Mouse (Mus musculus) myocyte (in vitro differentiated cells): ENCODE data around the gene Htr2a. TPM values are rescaled to one million over a fixed set of nuclear protein-coding genes. Genes with fewer than 3 reads are reported as not detected.

ENCODE experiments used
- H3K27me3 ChIP-seq: one replicate; pipeline ENCODE4 v1.6.1; 2011; ENCODE audit not compliant: control insufficient read depth, insufficient read depth, insufficient read length
- H3K36me3 ChIP-seq: one replicate; pipeline ENCODE4 v1.6.1; 2011; ENCODE audit not compliant: control insufficient read depth, insufficient read depth
- H3K4me2 ChIP-seq: one replicate; pipeline ENCODE4 v1.6.1; 2011; ENCODE audit warnings: low read depth, control low read depth
- H3K4me3 ChIP-seq: one replicate; pipeline ENCODE4 v1.5.1; 2011; ENCODE audit warnings: mild to moderate bottlenecking, control low read depth, moderate library complexity
- H3K79me2 ChIP-seq: one replicate; pipeline ENCODE4 v1.6.1; 2011; ENCODE audit not compliant: control insufficient read depth, insufficient read depth
- H3ac ChIP-seq: one replicate; pipeline ENCODE4 v1.6.1; 2011; ENCODE audit not compliant: control insufficient read depth, insufficient read length
- CEBPB ChIP-seq: IDR thresholded peaks from 2 replicates; pipeline ENCODE4 v1.6.1; 2011; ENCODE audit warnings: mild to moderate bottlenecking, moderate library complexity; ENCODE audit not compliant: poor library complexity, insufficient read depth, severe bottlenecking
- E2F4 ChIP-seq: IDR thresholded peaks from one replicate; pipeline ENCODE4 v1.6.1; 2011; ENCODE audit warnings: mild to moderate bottlenecking, control low read depth, moderate library complexity; ENCODE audit not compliant: insufficient read depth
- MAX ChIP-seq: IDR thresholded peaks from one replicate; pipeline ENCODE4 v1.6.1; 2011; ENCODE audit warnings: low read depth, mild to moderate bottlenecking, control low read depth
- MYOD1 ChIP-seq, 3 experiments: IDR thresholded peaks; one replicate each; pipeline ENCODE4 v1.6.1; 2011; ENCODE audit warnings: control low read depth in 2 of 3, low read depth in 2 of 3, mild to moderate bottlenecking in 2 of 3, moderate library complexity in 1 of 3; ENCODE audit not compliant: insufficient read length in 2 of 3, control insufficient read depth in 1 of 3
- MYOG ChIP-seq, 3 experiments: IDR thresholded peaks; one replicate each; pipeline ENCODE4 v1.6.1; 2011; ENCODE audit warnings: control low read depth in 2 of 3, low read depth in 2 of 3, mild to moderate bottlenecking in 2 of 3; ENCODE audit not compliant: insufficient read length in 2 of 3, control insufficient read depth in 1 of 3, insufficient read depth in 1 of 3
- POLR2A ChIP-seq: IDR thresholded peaks from one replicate; pipeline ENCODE4 v1.6.1; 2011; ENCODE audit warnings: low read depth, mild to moderate bottlenecking, control low read depth, moderate library complexity; ENCODE audit not compliant: insufficient read length
- POLR2AphosphoS2 ChIP-seq: IDR thresholded peaks from one replicate; pipeline ENCODE4 v1.6.1; 2011; ENCODE audit warnings: low read depth, control low read depth; ENCODE audit not compliant: insufficient read length
- REST ChIP-seq: IDR thresholded peaks from one replicate; pipeline ENCODE4 v1.6.1; 2011; ENCODE audit warnings: mild to moderate bottlenecking, control low read depth, moderate library complexity; ENCODE audit not compliant: insufficient read depth, insufficient read length
- SRF ChIP-seq: IDR thresholded peaks from one replicate; pipeline ENCODE4 v1.6.1; 2011; ENCODE audit warnings: low read depth; ENCODE audit not compliant: control insufficient read depth, insufficient read length
- TCF12 ChIP-seq: IDR thresholded peaks from one replicate; pipeline ENCODE4 v1.6.1; 2011; ENCODE audit warnings: mild to moderate bottlenecking, control low read depth; ENCODE audit not compliant: poor library complexity, insufficient read depth, severe bottlenecking
- TCF3 ChIP-seq: IDR thresholded peaks from one replicate; pipeline ENCODE4 v1.6.1; 2011; ENCODE audit warnings: low read depth, control low read depth; ENCODE audit not compliant: insufficient read length
- USF1 ChIP-seq: IDR thresholded peaks from one replicate; pipeline ENCODE4 v1.6.1; 2011; ENCODE audit warnings: low read depth, mild to moderate bottlenecking, control low read depth, moderate library complexity
- polyA plus RNA-seq: library from polyadenylated mRNA; unstranded; fragments of >200 nt; fragmentation: generic; extraction: Trizol; gene quantifications from one replicate; pipeline ENCODE4 v1.2.1, GENCODE M21; 2012; ENCODE audit warnings: missing spikeins

The Htr2a gene
- polyA plus RNA-seq, 1 experiment, result not detected

DNA sequence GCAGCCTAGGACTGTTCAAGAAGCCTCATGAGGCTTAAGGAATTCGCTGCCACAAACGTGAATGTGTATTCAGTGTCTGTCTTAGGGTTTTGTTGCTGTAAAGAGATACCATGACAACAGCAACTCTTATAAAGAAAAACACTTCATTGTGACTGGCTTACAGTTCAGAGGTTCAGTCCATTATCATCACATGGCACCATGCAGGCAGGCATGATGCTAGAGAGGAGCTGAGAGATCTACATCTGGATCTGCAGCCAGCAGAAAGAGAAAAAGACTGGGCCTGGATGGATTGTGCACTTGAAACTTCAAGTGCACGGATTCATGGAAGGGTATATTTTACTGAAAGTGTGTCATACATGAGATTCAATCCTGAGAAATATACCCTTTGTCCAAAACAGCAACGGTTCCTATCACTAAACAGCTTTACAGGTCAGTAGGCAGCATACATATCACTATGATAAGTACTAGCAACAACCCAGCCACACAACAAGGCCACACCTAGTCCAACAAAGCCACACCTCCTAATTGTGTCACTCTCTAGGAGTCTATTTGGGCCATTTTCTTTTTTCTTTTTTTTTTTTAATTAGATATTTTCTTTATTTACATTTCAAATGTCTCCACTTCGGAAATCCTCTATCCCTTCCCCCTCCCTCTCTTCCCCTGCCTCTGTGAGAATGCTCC lies 43.8 kb downstream of the Htr2a start:
- Histone ChIP-seq H3K27me3 (no peaks in the 10 kb centered on the region), H3ac (no peak overlapping the region), H3K4me2 (no peak overlapping the region), H3K36me3 (no peaks in the 10 kb centered on the region), H3K79me2 (no peaks in the 10 kb centered on the region), H3K4me3 (no peak overlapping the region)
- TF ChIP-seq POLR2A (no peak), TCF3 (no peak), POLR2AphosphoS2 (no peak)

DNA sequence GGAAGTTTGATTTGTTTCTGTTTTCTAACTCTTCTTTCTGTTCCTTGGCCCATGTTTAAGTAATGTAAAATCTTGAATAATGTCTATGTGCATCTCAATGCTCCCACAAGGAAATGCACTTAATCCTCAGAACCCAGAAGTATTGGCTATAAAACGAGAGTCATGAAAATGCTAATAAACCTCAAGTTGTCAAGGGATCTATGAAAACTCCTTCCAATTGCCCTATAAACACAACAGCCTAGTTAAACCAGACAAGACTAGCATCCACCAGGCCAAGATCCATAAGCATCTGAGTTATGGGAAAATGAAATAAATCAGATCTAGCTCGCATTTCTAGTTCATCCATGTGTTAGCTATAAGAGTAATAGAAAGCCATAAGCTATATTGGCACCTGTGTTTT lies 51.3 kb downstream of the Htr2a start:
- Histone ChIP-seq H3K4me3 (no peak overlapping the region), H3K27me3 (no peaks in the 10 kb centered on the region), H3K79me2 (no peaks in the 10 kb centered on the region), H3K36me3 (no peaks in the 10 kb centered on the region), H3ac (no peak overlapping the region), H3K4me2 (no peak overlapping the region)
- TF ChIP-seq TCF3 (no peak), SRF (no peak), E2F4 (no peak), MAX (no peak), POLR2A (no peak), CEBPB (no peak), TCF12 (no peak), USF1 (no peak), MYOG (IDR thresholded peaks at IDR 0.05; ENCODE audit: control insufficient read depth in 1 of 3, insufficient read depth in 1 of 3, insufficient read length in 2 of 3, low read depth in 2 of 3) (no peak), REST (no peak), MYOD1 (IDR thresholded peaks at IDR 0.05; ENCODE audit: control insufficient read depth in 1 of 3, insufficient read length in 2 of 3, low read depth in 2 of 3) (no peak), POLR2AphosphoS2 (no peak)

- H3K27me3 ChIP-seq, result no peaks in the 10 kb centered on the region
- H3K4me2 ChIP-seq, result no peak overlapping the region
Measured at GRCm38 (mm10) chr14:74696766-74697165, 56.1 kb downstream of the Htr2a start.

DNA sequence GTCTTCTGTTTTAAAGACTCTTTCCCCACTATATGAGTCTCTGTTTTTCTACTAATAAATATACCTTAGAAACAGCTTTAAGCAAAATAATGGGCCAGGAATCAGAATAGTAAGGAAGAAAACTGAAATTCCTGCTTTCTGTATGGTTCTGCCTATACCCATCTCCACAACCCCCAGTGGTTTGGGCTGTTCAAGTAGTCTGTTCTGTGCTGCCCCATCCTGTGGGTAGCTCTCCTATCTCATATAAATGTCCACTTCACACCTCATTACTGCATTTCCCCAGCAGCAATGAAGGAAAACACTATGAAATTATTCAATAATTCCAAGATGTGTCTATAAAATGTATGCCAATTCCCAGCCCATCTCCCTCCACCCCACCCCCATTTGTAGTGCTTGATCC lies 56.8 kb downstream of the Htr2a start:
- Histone ChIP-seq H3K4me2 (no peak overlapping the region), H3K27me3 (no peaks in the 10 kb centered on the region), H3K36me3 (no peaks in the 10 kb centered on the region), H3ac (no peak overlapping the region), H3K79me2 (no peaks in the 10 kb centered on the region), H3K4me3 (no peak overlapping the region)
- TF ChIP-seq SRF, result no peak
- TF ChIP-seq USF1, result no peak
- TF ChIP-seq E2F4, result no peak
- no peak for TF ChIP-seq REST
- TF ChIP-seq POLR2A, result no peak
- TF ChIP-seq MYOG (IDR thresholded peaks at IDR 0.05; ENCODE audit: control insufficient read depth in 1 of 3, insufficient read depth in 1 of 3, insufficient read length in 2 of 3, low read depth in 2 of 3), result no peak
- TF ChIP-seq MAX, result no peak
- TF ChIP-seq TCF12, result no peak
- TF ChIP-seq TCF3, result no peak
- TF ChIP-seq MYOD1 (IDR thresholded peaks at IDR 0.05; ENCODE audit: control insufficient read depth in 1 of 3, insufficient read length in 2 of 3, low read depth in 2 of 3), result no peak
- TF ChIP-seq CEBPB, result no peak
- no peak for TF ChIP-seq POLR2AphosphoS2

More at GRCm38 (mm10) chr14:74696766-74697165, 56.1 kb downstream of the Htr2a start:
- Histone ChIP-seq H3K79me2 (no peaks in the 10 kb centered on the region), H3K4me3 (no peak overlapping the region), H3ac (no peak overlapping the region), H3K36me3 (no peaks in the 10 kb centered on the region)
- TF ChIP-seq E2F4 (no peak), MYOD1 (IDR thresholded peaks at IDR 0.05; ENCODE audit: control insufficient read depth in 1 of 3, insufficient read length in 2 of 3, low read depth in 2 of 3) (no peak), MAX (no peak), POLR2AphosphoS2 (no peak), SRF (no peak)

- Histone ChIP-seq H3K36me3 (no peaks in the 10 kb centered on the region), H3K4me3 (no peak overlapping the region), H3K4me2 (no peak overlapping the region), H3K27me3 (no peaks in the 10 kb centered on the region), H3ac (no peak overlapping the region), H3K79me2 (no peaks in the 10 kb centered on the region)
- TF ChIP-seq E2F4, result no peak
- no peak for TF ChIP-seq POLR2A
- TF ChIP-seq POLR2AphosphoS2, result no peak
- TF ChIP-seq SRF, result no peak
- TF ChIP-seq TCF12, result no peak
- no peak for TF ChIP-seq MAX
- no peak for TF ChIP-seq REST
- TF ChIP-seq TCF3, result no peak
- no peak for TF ChIP-seq CEBPB
- no peak for TF ChIP-seq MYOD1 (IDR thresholded peaks at IDR 0.05; ENCODE audit: control insufficient read depth in 1 of 3, insufficient read length in 2 of 3, low read depth in 2 of 3)
- TF ChIP-seq MYOG (IDR thresholded peaks at IDR 0.05; ENCODE audit: control insufficient read depth in 1 of 3, insufficient read depth in 1 of 3, insufficient read length in 2 of 3, low read depth in 2 of 3), result no peak
- no peak for TF ChIP-seq USF1
Measured at GRCm38 (mm10) chr14:74699241-74699640, 58.6 kb downstream of the Htr2a start.
